Mouse (Mus musculus) hindbrain, embryonic 15.5 days (tissue): ENCODE results near the gene Eml5. TPM values are rescaled to one million over a fixed set of nuclear protein-coding genes. Genes with fewer than 3 reads are reported as not detected.

Experiments
- ATAC-seq: fragments of 200-750 bp; cut with Nextera tagmentation; 2 replicates; pipeline ENCODE4 v1.8.0; 2017; ENCODE audit warnings: low read depth, moderate number of reproducible peaks, moderate TSS enrichment; ENCODE audit not compliant: low FRiP score
- H3K27ac ChIP-seq: fragments of 300-500 bp; sonication (generic); replicated peaks from 2 replicates; pipeline ENCODE4 v1.5.1; 2015; ENCODE audit warnings: mild to moderate bottlenecking, inconsistent platforms
- H3K27me3 ChIP-seq: fragments of 300-500 bp; sonication (generic); 2 replicates; pipeline ENCODE4 v1.6.1; 2015; ENCODE audit warnings: control low read depth, inconsistent platforms
- H3K36me3 ChIP-seq: fragments of 300-500 bp; sonication (generic); 2 replicates; pipeline ENCODE4 v1.6.1; 2015; ENCODE audit warnings: control low read depth, inconsistent platforms
- H3K4me1 ChIP-seq: fragments of 300-500 bp; sonication (generic); replicated peaks from 2 replicates; pipeline ENCODE4 v1.6.1; 2015; ENCODE audit warnings: control low read depth, inconsistent platforms
- H3K4me2 ChIP-seq: fragments of 300-500 bp; sonication (generic); 2 replicates; pipeline ENCODE4 v1.6.1; 2015; ENCODE audit warnings: moderate library complexity, mild to moderate bottlenecking, inconsistent platforms
- H3K4me3 ChIP-seq: fragments of 300-500 bp; sonication (generic); 2 replicates; pipeline ENCODE4 v1.5.1; 2015; ENCODE audit warnings: mild to moderate bottlenecking, inconsistent platforms
- H3K9ac ChIP-seq: fragments of 300-500 bp; sonication (generic); 2 replicates; pipeline ENCODE4 v1.6.1; 2015; ENCODE audit warnings: inconsistent platforms
- H3K9me3 ChIP-seq: fragments of 300-500 bp; sonication (generic); 2 replicates; pipeline ENCODE4 v1.6.1; 2016; ENCODE audit warnings: control low read depth, inconsistent platforms
- WGBS: fragments of 180-500 bp; shearing (Covaris S2); methylation state at CpG from one replicate; pipeline ENCODE4 v1.1.7; 2015; 5-methylcytosine and 5-hydroxymethylcytosine counted together
- polyA plus RNA-seq: library from polyadenylated mRNA; unstranded; fragments of >200 nt; fragmentation: Nextera tagmentation; extraction: Ambion mirVana; gene quantifications from 2 replicates; pipeline ENCODE4 v1.2.1, GENCODE M21; 2015

The Eml5 gene
- 19.3 and 23.9 TPM in 2 replicates for polyA plus RNA-seq

GRCm38 (mm10) chr12:98900881-98901801 is at the start of gene Eml5:
Gene Eml5 (minus strand): TSS chr12:98901484.
- Histone ChIP-seq H3K9me3 (no peaks in the 10 kb centered on the region), H3K9ac (peak within 1 kb of the TSS; percentile 77), H3K36me3 (no peaks in the 10 kb centered on the region), H3K4me2 (peak within 1 kb of the TSS; percentile 66), H3K4me3 (peak within 1 kb of the TSS; percentile 89), H3K27ac (peak within 1 kb of the TSS; percentile 88), H3K27me3 (no peaks in the 10 kb centered on the region), H3K4me1 (peaks cover 19% of the 10 kb centered on the region)
- under 1% methylated on average over 83 of the region's 101 CpGs for WGBS
- ATAC-seq, result peak; percentile 93

DNA sequence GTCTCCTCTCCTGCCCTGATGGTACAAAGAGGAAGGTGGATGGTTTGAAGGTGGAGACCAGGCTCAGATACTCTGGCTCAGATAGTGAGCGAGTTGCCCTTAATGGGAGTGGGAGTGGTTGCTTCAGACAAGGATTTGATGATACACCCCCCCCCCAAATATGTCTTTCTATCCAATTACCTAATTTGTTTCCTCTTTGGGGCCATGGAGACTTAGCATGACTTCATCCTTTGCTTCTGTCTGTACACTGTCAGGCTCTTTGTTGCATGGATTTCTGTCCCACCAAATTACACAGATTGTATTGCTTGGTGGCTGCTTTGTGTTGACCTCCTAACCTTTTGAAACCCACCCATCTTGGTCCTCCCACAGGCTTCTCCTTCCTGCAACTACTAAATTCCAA is 31.6 kb upstream of the Eml5 start:
- 95% methylated on average over 1 of the region's 1 CpGs for WGBS
- no peak for ATAC-seq
- Histone ChIP-seq H3K4me3 (no peak overlapping the region), H3K27me3 (no peaks in the 10 kb centered on the region), H3K9ac (no peak overlapping the region), H3K27ac (no peak overlapping the region), H3K9me3 (no peaks in the 10 kb centered on the region), H3K4me1 (no peaks in the 10 kb centered on the region), H3K36me3 (no peaks in the 10 kb centered on the region), H3K4me2 (no peak overlapping the region)

DNA sequence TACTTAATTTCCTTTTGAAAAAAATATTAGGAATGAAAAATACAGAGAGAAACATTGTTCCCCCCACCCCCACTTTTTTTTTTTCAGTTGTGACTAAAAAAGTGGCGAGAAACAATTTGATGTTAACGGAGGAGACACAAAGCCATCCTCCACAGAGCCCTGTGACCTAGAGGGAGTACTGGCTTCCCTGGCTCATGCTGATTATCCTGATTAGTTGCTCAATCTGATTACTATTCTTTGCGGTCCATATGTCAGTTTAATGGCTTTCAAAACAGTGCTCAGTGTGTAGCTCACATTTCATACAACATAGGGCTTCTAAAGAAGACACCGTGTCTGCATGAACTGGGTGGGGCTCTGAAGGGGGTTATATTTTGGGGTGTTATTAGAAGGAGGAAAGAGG is 31.2 kb upstream of the Eml5 start:
- no peaks in the 10 kb centered on the region for H3K36me3 ChIP-seq
- WGBS, result 80% methylated on average over 4 of the region's 4 CpGs
- no peak for ATAC-seq
- H3K4me3 ChIP-seq, result no peak overlapping the region
- H3K4me1 ChIP-seq, result no peaks in the 10 kb centered on the region
- no peaks in the 10 kb centered on the region for H3K27me3 ChIP-seq
- H3K27ac ChIP-seq, result no peak overlapping the region
- H3K4me2 ChIP-seq, result no peak overlapping the region
- no peaks in the 10 kb centered on the region for H3K9me3 ChIP-seq
- H3K9ac ChIP-seq, result no peak overlapping the region

DNA sequence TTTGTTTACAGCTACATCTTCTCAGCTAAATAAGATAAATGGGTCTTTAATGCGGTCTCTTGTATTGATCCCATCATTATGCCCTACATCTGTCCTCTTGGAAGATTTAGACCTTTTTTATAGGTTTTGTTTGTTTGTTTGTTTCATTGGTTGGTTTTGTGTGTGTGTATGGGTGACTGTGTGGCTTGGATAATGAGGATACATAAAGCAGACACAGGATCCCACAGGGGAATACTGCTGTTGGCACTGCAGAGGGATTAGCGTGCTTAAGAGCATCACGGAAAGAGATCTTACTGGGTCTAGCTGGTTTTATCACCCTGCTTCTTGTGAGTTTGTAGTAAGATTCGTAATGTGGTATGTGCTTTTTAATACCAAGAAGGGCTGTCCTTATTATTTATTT is 29.9 kb upstream of the Eml5 start:
- no peaks in the 10 kb centered on the region for H3K27me3 ChIP-seq
- H3K36me3 ChIP-seq, result no peaks in the 10 kb centered on the region
- no peaks in the 10 kb centered on the region for H3K4me1 ChIP-seq
- no peak overlapping the region for H3K4me2 ChIP-seq
- no peak for ATAC-seq
- WGBS, result 67% methylated on average over 4 of the region's 4 CpGs
- H3K27ac ChIP-seq, result no peak overlapping the region
- H3K9me3 ChIP-seq, result no peaks in the 10 kb centered on the region
- no peak overlapping the region for H3K9ac ChIP-seq
- no peak overlapping the region for H3K4me3 ChIP-seq

DNA sequence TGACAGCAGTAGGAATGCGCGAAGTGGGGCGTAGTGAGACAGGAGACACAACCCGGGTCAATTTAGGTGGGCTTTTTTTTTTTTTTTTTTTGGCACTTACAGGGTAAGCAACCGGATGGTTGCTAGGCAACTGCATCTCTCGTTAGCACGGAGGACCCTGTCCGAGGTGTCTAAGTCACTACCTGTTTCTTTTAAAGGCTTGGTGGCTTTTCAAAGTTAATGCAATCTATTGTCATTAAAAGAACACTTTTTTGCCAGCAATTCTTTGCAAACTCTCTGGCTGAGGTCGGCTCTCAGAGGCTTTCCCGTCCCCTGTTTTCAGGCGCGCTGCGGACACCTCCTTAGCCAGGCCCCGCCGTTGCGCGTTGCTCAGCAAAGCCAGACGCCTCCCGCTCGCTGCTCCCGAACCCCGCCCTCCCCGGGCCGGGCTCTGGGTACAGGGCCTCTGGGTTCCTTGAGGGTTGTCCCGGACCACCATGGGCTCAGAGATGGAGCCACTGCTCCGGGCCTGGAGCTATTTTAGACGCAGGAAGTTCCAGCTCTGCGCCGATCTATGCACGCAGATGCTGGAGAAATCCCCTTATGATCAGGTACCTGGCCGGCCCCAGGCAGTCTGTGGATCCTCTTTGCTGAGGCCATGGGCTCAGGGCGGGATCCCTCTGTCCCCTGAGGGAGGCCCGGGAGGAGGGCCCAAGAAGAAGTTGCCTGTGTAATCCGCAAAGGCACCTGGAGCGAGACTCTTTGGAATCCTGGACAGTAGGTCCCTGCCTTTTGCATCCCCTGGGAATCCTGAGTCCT is 19.1 kb upstream of the Eml5 start, which contains the start of gene Ttc8:
Ttc8 (plus strand) TSS at position 381 of the 798 bp plus-strand sequence.
- peak within 1 kb of the TSS; percentile 49 for H3K4me3 ChIP-seq
- peaks cover 29% of the 10 kb centered on the region for H3K4me1 ChIP-seq
- H3K27ac ChIP-seq, result peak within 1 kb of the TSS; percentile 83
- no peaks in the 10 kb centered on the region for H3K27me3 ChIP-seq
- H3K36me3 ChIP-seq, result no peaks in the 10 kb centered on the region
- H3K4me2 ChIP-seq, result peak within 1 kb of the TSS; percentile 67
- ATAC-seq, result peak; percentile 98
- under 1% methylated on average over 35 of the region's 35 CpGs for whole genome bisulfite sequencing
- H3K9ac ChIP-seq, result peak within 1 kb of the TSS; percentile 61
- H3K9me3 ChIP-seq, result no peaks in the 10 kb centered on the region

DNA sequence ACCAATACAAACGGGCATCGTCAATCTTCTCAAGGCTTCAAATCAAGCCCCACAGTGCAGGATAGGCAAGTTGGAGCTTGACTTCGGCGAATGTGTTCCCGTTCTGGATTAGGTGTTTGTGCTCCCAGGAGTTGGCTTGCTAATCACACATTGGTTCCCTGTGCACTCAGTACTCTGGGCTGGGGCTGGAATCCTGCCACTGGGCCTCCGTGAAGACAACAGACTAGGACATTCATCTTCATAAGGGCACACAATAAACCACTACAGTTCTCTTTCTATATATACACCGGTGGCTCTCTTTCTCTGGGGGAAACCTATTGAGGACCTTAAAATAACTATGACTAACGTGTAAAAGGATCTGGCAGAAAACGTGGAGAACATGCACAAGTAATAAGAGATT is 8.8 kb upstream of the Eml5 start:
- Histone ChIP-seq H3K36me3 (no peaks in the 10 kb centered on the region), H3K4me2 (no peak overlapping the region), H3K9me3 (no peaks in the 10 kb centered on the region), H3K27ac (no peak overlapping the region), H3K4me3 (no peak overlapping the region), H3K27me3 (no peaks in the 10 kb centered on the region), H3K9ac (no peak overlapping the region), H3K4me1 (no peaks in the 10 kb centered on the region)
- WGBS, result 59% methylated on average over 9 of the region's 9 CpGs
- no peak for ATAC-seq

DNA sequence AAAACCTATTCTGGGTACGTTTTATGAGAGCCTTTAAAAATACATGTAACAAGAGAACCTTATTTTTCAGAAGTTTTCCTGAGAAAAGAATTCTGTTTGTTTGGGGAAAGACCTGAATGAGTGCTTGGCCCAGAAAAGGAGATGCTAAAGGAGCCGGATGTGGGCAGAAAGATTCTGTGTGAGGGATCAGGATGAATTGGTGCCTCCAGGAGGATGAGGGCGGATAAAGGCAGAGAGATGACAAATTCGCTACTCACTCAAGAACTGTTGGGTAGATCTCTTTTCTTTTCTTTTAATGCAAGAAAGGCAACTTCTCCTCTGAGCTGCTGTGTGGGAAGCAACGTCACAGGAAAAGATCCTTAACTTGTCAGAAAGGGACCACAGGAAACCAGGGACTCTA is 4.2 kb upstream of the Eml5 start:
- Histone ChIP-seq H3K9me3 (no peaks in the 10 kb centered on the region), H3K27ac (no peak overlapping the region), H3K9ac (no peak overlapping the region), H3K4me3 (no peak overlapping the region), H3K27me3 (no peaks in the 10 kb centered on the region), H3K36me3 (no peaks in the 10 kb centered on the region), H3K4me1 (no peaks in the 10 kb centered on the region), H3K4me2 (no peak overlapping the region)
- no peak for ATAC-seq
- WGBS, result 72% methylated on average over 5 of the region's 5 CpGs

DNA sequence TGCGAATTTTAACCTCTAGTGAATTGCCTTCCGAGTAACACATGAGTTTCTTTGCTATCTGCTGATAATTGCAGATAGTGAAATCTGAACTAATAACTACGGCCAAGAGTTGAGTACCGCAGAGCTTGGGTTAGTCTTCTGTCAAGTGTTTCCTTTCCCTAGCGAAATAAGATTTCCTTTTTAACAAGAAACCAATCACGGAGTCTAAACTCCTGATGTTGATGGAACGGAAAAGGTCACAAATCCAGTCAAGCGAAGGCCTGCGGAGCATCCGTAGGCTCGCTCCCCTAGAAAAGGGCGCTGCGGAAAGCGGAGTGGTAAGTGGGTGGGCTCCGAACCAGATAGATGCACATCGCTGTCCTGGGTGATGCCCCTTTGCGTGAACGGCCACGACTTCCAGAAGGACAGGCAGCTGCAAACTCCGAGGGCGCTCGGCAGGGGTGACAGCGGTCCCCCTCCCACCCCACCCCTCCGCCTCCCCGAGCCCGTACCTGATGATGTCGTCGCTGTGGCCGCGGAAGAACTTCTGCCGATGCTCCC is 873 bp downstream of the Eml5 start:
- H3K4me1 ChIP-seq, result peaks cover 19% of the 10 kb centered on the region
- H3K9ac ChIP-seq, result peak overlapping the region; percentile 77
- WGBS, result under 1% methylated on average over 31 of the region's 31 CpGs
- peak overlapping the region; percentile 66 for H3K4me2 ChIP-seq
- H3K27me3 ChIP-seq, result no peaks in the 10 kb centered on the region
- peak; percentile 16 for ATAC-seq
- H3K36me3 ChIP-seq, result no peaks in the 10 kb centered on the region
- H3K9me3 ChIP-seq, result no peaks in the 10 kb centered on the region
- peak overlapping the region; percentile 88 for H3K27ac ChIP-seq
- peak overlapping the region; percentile 89 for H3K4me3 ChIP-seq

DNA sequence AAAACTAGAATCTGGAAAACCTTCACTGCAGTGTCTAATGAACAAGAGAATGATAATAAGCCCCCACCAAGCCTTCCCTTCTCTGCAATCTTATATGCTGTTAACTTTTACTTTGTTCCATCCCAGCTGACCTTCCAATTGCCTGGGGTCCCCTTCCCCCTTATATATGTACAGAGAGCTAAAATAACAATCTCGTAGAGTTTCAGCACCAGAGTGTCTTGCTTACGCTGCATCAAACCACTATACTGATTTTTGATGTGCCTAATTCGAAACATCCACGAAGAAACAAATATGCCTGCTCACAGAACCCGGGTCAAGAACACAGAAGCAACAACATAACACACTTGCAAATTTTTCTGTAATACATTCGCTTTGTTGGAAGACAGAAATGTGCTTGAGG is 1.6 kb downstream of the Eml5 start:
- WGBS, result 45% methylated on average over 6 of the region's 6 CpGs
- no peak for ATAC-seq
- H3K27me3 ChIP-seq, result no peaks in the 10 kb centered on the region

DNA sequence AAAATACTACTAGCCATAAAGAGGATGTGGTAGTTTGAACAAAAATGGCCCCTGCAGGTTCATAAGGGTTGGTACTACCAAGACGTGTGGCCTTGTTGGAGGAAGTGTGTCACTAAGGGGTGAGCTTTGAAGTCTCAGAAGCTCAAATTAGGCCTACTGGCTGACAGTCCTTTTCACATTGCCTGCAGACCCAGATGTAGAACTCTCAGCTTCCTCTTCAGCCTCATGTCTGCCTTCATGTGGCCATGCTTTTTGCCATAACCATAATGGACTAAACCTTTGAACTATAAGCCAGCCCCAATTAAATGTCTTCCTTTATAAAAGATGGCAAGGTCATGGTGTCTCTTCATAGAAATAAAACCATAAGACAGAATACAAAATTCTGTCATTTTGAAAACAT is 4.5 kb downstream of the Eml5 start:
- 72% methylated on average over 1 of the region's 1 CpGs for WGBS
- no peaks in the 10 kb centered on the region for H3K36me3 ChIP-seq
- H3K9me3 ChIP-seq, result no peaks in the 10 kb centered on the region
- H3K4me3 ChIP-seq, result no peak overlapping the region
- peaks cover 19% of the 10 kb centered on the region for H3K4me1 ChIP-seq
- H3K4me2 ChIP-seq, result no peak overlapping the region
- ATAC-seq, result no peak
- H3K27ac ChIP-seq, result no peak overlapping the region
- H3K27me3 ChIP-seq, result no peaks in the 10 kb centered on the region
- no peak overlapping the region for H3K9ac ChIP-seq

More for the DNA sequence above, 1.6 kb downstream of the Eml5 start:
- Histone ChIP-seq H3K36me3 (no peaks in the 10 kb centered on the region), H3K4me3 (peak overlapping the region; percentile 89), H3K9me3 (no peaks in the 10 kb centered on the region), H3K27ac (no peak overlapping the region), H3K4me1 (peaks cover 19% of the 10 kb centered on the region), H3K9ac (peak overlapping the region; percentile 77; the same call in 1 of the 2 replicates), H3K4me2 (peak overlapping the region; percentile 66)

GRCm38 (mm10) chr12:98884515-98884914 is 16.8 kb downstream of the Eml5 start:
- no peaks in the 10 kb centered on the region for H3K27me3 ChIP-seq
- no peak overlapping the region for H3K4me3 ChIP-seq
- no peak for ATAC-seq
- H3K9ac ChIP-seq, result no peak overlapping the region
- H3K4me2 ChIP-seq, result no peak overlapping the region
- H3K9me3 ChIP-seq, result no peaks in the 10 kb centered on the region
- 0% methylated on average over 1 of the region's 1 CpGs for WGBS
- H3K27ac ChIP-seq, result no peak overlapping the region
- no peaks in the 10 kb centered on the region for H3K36me3 ChIP-seq
- no peaks in the 10 kb centered on the region for H3K4me1 ChIP-seq

- WGBS, result 58% methylated on average over 5 of the region's 5 CpGs
- Histone ChIP-seq H3K27ac (no peak overlapping the region), H3K9ac (no peak overlapping the region), H3K4me1 (no peaks in the 10 kb centered on the region), H3K9me3 (no peaks in the 10 kb centered on the region), H3K27me3 (no peaks in the 10 kb centered on the region), H3K4me2 (no peak overlapping the region), H3K4me3 (no peak overlapping the region), H3K36me3 (no peaks in the 10 kb centered on the region)
- no peak for ATAC-seq
These were observed 19.5 kb downstream of the Eml5 start for GRCm38 (mm10) chr12:98881796-98882195.
